Mouse (Mus musculus) G1E (cell line): ENCODE results near the gene Pyroxd2. TPM values are rescaled to one million over a fixed set of nuclear protein-coding genes. Genes with fewer than 3 reads are reported as not detected.
"Not testable (repeated sequence)": the region's sequence is repeated elsewhere in the genome, so short reads cannot be mapped to it uniquely, and the experiment has no call there.

Experiments used
- ATAC-seq: 2 replicates; pipeline ENCODE4 v1.8.0; 2016; ENCODE audit warnings: mild to moderate bottlenecking; ENCODE audit not compliant: insufficient number of reproducible peaks, poor library complexity, low FRiP score, severe bottlenecking; ENCODE audit errors: extremely low read depth
- DNase-seq: peaks from one replicate; pipeline ENCODE4 v3.0.0; 2012; ENCODE audit warnings: low spot score
- H3K27me3 ChIP-seq: 2 replicates; pipeline ENCODE4 v1.6.1; 2012; ENCODE audit warnings: mild to moderate bottlenecking, low read length, inconsistent platforms; ENCODE audit not compliant: insufficient read depth
- H3K36me3 ChIP-seq: replicated peaks from 2 replicates; pipeline ENCODE3; 2012; ENCODE audit warnings: mild to moderate bottlenecking, inconsistent platforms
- H3K4me1 ChIP-seq: 2 replicates; pipeline ENCODE4 v1.6.1; 2012; ENCODE audit warnings: low read depth, low read length, inconsistent platforms, mixed read lengths; ENCODE audit not compliant: insufficient read depth
- H3K4me3 ChIP-seq: 2 replicates; pipeline ENCODE4 v1.5.1; 2012; ENCODE audit warnings: low read depth, mild to moderate bottlenecking, inconsistent platforms, low read length, moderate library complexity, mixed read lengths
- H3K9me3 ChIP-seq: replicated peaks from 2 replicates; pipeline ENCODE4 v1.6.1; 2012; ENCODE audit warnings: inconsistent platforms
- CTCF ChIP-seq: IDR thresholded peaks from 2 replicates; pipeline ENCODE4 v1.5.1; 2012; ENCODE audit warnings: low read depth, low read length, inconsistent platforms, mixed read lengths
- GATA1 ChIP-seq: IDR thresholded peaks from 2 replicates; pipeline ENCODE4 v1.6.1; 2012; ENCODE audit warnings: borderline replicate concordance, low read length, inconsistent platforms, mixed read lengths
- GATA2 ChIP-seq: IDR thresholded peaks from 2 replicates; pipeline ENCODE4 v1.6.1; 2012; ENCODE audit warnings: low read depth, low read length, inconsistent platforms, borderline replicate concordance
- POLR2AphosphoS5 ChIP-seq: IDR thresholded peaks from 2 replicates; pipeline ENCODE4 v1.6.1; 2012; ENCODE audit warnings: low read depth, low read length, inconsistent platforms; ENCODE audit not compliant: insufficient replicate concordance
- TAL1 ChIP-seq: conservative IDR thresholded peaks from 2 replicates; pipeline ENCODE4 v1.6.1; 2012; ENCODE audit warnings: low read depth, low read length, inconsistent platforms, mixed read lengths
- polyA plus RNA-seq: library from polyadenylated mRNA; stranded (reverse); fragments of >175 nt; gene quantifications from 2 replicates; pipeline ENCODE4 v1.2.3, GENCODE M21; 2012
- total RNA-seq, 2 experiments: library from RNA; stranded (forward) in 1 of 2; stranded (reverse) in 1 of 2; fragments of 200-1000 nt in 1 of 2; fragments of >200 nt in 1 of 2; fragmentation: Nextera tagmentation in 1 of 2; gene quantifications; 2 replicates each; pipeline ENCODE4 v1.2.3; 2014 to 2017

Pyroxd2 gene
- total and polyA plus RNA-seq, 3 experiments, result 7.6 to 29.8 (median 8.1) TPM

- no peaks in the 10 kb centered on the region for H3K9me3 ChIP-seq
- ATAC-seq, result no peak
- H3K27me3 ChIP-seq, result peaks cover 5% of the 10 kb centered on the region
- no peaks in the 10 kb centered on the region for H3K4me1 ChIP-seq
- no peak overlapping the region for H3K4me3 ChIP-seq
- H3K36me3 ChIP-seq, result no peaks in the 10 kb centered on the region
- no peak for TF ChIP-seq POLR2AphosphoS5
- no peak for TF ChIP-seq GATA2
- TF ChIP-seq TAL1, result no peak
- TF ChIP-seq CTCF, result no peak
- TF ChIP-seq GATA1, result no peak
- no peak for DNase-seq
Observed at GRCm38 (mm10) chr19:42713770-42714169, 38.8 kb downstream of the Pyroxd2 start.

DNA sequence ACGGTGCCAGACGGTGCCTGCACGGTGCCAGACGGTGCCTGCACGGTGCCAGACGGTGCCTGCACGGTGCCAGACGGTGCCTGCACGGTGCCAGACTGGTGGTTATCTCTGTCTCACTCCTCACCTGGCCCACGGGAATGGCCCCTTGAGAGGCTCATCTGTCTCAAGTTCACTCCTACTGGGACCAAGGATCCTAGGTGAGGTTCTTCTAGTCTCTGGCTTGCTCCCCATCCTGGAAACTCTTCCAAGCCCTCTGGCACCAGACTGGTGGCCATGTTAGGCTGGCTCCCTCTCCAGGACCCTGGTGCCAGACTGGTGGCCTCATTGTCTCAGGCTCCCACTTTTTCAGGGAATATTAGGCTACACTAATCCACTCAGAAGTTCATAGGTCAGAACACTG, 53.1 kb downstream of the Pyroxd2 start:
- no peaks in the 10 kb centered on the region for H3K4me1 ChIP-seq
- 0 out of 2 replicates have a peak, but pooled peaks cover 4% of the 10 kb centered on the region for H3K27me3 ChIP-seq
- H3K36me3 ChIP-seq, result no peaks in the 10 kb centered on the region
- ATAC-seq (no peak), DNase-seq (no peak)
- H3K4me3 ChIP-seq, result no peak overlapping the region
- no peaks in the 10 kb centered on the region for H3K9me3 ChIP-seq
- no peak for TF ChIP-seq CTCF
- TF ChIP-seq POLR2AphosphoS5, result no peak
- TF ChIP-seq GATA1, result no peak

GRCm38 (mm10) chr19:42698576-42698975, 54.0 kb downstream of the Pyroxd2 start:
- no peaks in the 10 kb centered on the region for H3K4me1 ChIP-seq
- 0 out of 2 replicates have a peak, but pooled peaks cover 4% of the 10 kb centered on the region for H3K27me3 ChIP-seq
- TF ChIP-seq GATA2 (no peak), GATA1 (no peak), TAL1 (no peak), CTCF (no peak), POLR2AphosphoS5 (no peak)
- no peak overlapping the region for H3K4me3 ChIP-seq
- H3K9me3 ChIP-seq, result no peaks in the 10 kb centered on the region
- ATAC-seq (no peak), DNase-seq (no peak)
- H3K36me3 ChIP-seq, result no peaks in the 10 kb centered on the region

DNA sequence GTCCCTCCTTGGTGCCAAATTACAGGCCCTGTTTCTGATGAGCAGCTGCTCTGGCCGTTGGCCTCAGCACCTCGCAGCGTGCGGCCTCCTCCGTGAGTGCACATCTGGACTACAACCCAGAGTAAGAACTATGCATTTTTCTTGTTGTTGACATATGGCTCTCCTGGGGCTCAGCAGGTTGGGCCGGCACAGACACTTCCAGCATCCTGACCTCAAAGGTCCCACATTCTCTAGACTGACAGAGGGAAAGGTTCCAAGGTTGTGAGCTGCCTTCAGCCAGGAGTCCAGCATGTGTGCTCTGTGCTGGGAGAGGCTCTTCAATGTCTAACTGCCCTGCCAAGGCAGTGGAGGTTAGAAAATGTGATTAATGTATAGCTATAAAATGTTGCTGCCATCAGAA, 55.2 kb downstream of the Pyroxd2 start:
- Histone ChIP-seq H3K9me3 (no peaks in the 10 kb centered on the region), H3K27me3 (0 out of 2 replicates have a peak, but pooled peaks cover 7% of the 10 kb centered on the region), H3K4me1 (no peaks in the 10 kb centered on the region), H3K36me3 (no peaks in the 10 kb centered on the region), H3K4me3 (no peak overlapping the region)
- no peak for ATAC-seq
- TF ChIP-seq POLR2AphosphoS5 (no peak), GATA1 (no peak), GATA2 (no peak), TAL1 (no peak), CTCF (no peak)
- no peak for DNase-seq

DNA sequence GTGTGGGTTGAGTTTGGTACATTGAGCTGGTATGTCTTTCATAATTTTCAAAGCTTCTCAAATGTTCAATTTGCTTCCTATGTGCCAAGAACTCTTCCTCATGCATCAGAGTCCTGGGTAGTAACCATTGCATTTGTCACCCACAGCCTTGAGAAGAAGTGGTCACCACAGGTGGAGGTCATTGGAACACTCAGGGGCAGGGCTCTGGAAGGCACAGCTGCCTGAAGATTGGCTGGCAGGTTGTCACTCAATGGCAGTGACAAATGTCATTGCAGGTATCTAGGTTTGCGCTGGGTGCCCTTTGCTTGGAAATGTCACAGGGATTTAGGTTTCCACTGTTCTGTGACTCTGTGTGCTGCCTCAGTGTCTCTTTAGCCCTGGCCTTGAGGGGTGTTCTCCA, 62.3 kb downstream of the Pyroxd2 start:
- ATAC-seq, result no peak
- no peaks in the 10 kb centered on the region for H3K9me3 ChIP-seq
- TF ChIP-seq GATA1, result no peak
- TF ChIP-seq GATA2, result no peak
- no peak for TF ChIP-seq TAL1
- no peak for TF ChIP-seq CTCF
- TF ChIP-seq POLR2AphosphoS5, result no peak
- H3K4me1 ChIP-seq, result no peaks in the 10 kb centered on the region
- no peak overlapping the region for H3K4me3 ChIP-seq
- no peak for DNase-seq
- H3K27me3 ChIP-seq, result 0 out of 2 replicates have a peak, but pooled peaks cover 6% of the 10 kb centered on the region
- H3K36me3 ChIP-seq, result no peaks in the 10 kb centered on the region

DNA sequence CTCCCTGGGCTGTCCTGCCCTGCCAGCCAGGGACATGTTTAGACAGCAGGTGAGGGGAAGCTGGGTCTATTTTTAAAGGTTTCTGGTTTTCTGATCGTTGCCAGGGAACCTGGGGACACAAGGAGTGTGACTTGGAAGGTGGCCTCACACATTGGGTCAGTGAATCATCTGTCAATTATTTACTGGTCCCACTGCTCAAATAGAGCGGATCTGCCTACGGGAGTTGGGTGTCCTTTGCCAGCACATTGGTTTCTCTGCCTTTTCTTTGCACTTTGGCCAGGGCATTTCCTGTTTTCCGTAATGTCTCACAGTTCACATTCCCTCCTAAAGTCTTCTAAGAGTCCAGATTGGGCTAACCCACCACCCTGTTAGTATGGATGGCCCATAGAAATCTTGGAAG, 62.8 kb downstream of the Pyroxd2 start:
- ATAC-seq (no peak), DNase-seq (no peak)
- Histone ChIP-seq H3K4me3 (no peak overlapping the region), H3K36me3 (no peaks in the 10 kb centered on the region), H3K9me3 (no peaks in the 10 kb centered on the region), H3K27me3 (0 out of 2 replicates have a peak, but pooled peaks cover 6% of the 10 kb centered on the region), H3K4me1 (no peaks in the 10 kb centered on the region)
- no peak for TF ChIP-seq GATA2
- TF ChIP-seq GATA1, result no peak
- no peak for TF ChIP-seq TAL1
- TF ChIP-seq POLR2AphosphoS5, result no peak
- no peak for TF ChIP-seq CTCF

DNA sequence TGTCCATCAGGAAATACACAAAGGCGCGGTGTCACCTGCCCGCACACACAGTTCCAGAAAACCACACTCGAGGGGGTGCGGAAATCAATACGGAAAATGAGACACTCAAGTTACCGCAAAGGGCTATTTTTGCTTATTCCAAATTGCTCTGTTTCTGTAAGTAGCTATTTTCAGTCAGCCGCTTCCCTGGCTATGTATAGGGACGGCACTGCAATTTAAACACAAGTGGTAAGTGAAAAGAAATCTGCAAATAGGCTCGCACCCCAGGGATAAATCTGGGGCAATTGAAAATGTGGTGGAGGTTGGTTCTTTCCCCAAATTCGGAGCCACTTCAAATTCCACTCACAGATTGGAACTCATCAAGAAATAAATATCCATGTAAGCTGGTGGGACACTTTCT, 63.3 kb downstream of the Pyroxd2 start:
- Histone ChIP-seq H3K9me3 (no peaks in the 10 kb centered on the region), H3K4me3 (no peak overlapping the region), H3K36me3 (no peaks in the 10 kb centered on the region), H3K4me1 (no peaks in the 10 kb centered on the region), H3K27me3 (0 out of 2 replicates have a peak, but pooled peaks cover 6% of the 10 kb centered on the region)
- DNase-seq (no peak), ATAC-seq (no peak)
- no peak for TF ChIP-seq GATA2
- no peak for TF ChIP-seq TAL1
- no peak for TF ChIP-seq CTCF
- no peak for TF ChIP-seq POLR2AphosphoS5
- TF ChIP-seq GATA1, result no peak

- not testable (repeated sequence) for ATAC-seq, H3K36me3 ChIP-seq, H3K27me3 ChIP-seq, DNase-seq, H3K9me3 ChIP-seq, H3K4me1 ChIP-seq, H3K4me3 ChIP-seq
Observed at GRCm38 (mm10) chr19:42682776-42683175, 69.8 kb downstream of the Pyroxd2 start.
